Mouse (Mus musculus) erythroblast, adult 5-6 weeks (primary cell): ENCODE data around the gene Thumpd2. TPM values are rescaled to one million over a fixed set of nuclear protein-coding genes. Genes with fewer than 3 reads are reported as not detected.

ENCODE experiments used
- ATAC-seq: replicated peaks from 2 replicates; pipeline ENCODE4 v1.8.0; 2016; ENCODE audit warnings: moderate number of reproducible peaks, mild to moderate bottlenecking, moderate TSS enrichment, inconsistent platforms; ENCODE audit not compliant: poor library complexity, low FRiP score, severe bottlenecking
- total RNA-seq, 2 experiments: library from RNA; stranded (forward) in 1 of 2; stranded (reverse) in 1 of 2; fragments of 150-400 nt in 1 of 2; fragments of 200-764, 138-1000 nt in 1 of 2; gene quantifications; 2 replicates each; pipeline versions ENCODE4 v1.2.3 to v1.2.4; 2015 to 2017; ENCODE audit warnings: low replicate concordance in 2 of 2

Gene Thumpd2
- 3.3 and 3.6 TPM in 2 replicates for total RNA-seq (2015; ENCODE audit: low replicate concordance)
- total RNA-seq (2017; ENCODE audit: low replicate concordance): 1.4 and 2.5 TPM in 2 replicates

DNA sequence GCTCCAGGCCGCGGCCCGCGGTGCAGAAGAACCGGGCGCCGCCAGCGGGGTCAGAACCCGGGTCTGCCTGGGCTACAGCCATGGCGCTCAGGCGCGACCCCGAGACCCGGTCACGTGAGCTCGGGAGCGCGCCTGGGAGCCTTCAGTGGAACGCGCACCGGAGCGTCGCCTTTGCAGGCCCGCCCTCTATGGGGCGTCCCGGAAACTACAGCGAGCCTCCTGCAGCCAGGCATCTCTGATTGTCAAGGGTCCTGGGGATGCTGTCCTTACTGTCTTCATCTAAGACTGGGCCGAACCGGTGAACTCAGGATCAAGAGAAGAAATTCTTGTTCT lies at the start of gene Thumpd2:
Thumpd2 (minus strand) TSS at position 104 of the 333 bp plus-strand sequence.
- peak; percentile 92 for ATAC-seq

GRCm38 (mm10) chr17:81104237-81104636 lies 39.4 kb upstream of the Thumpd2 start:
- no peak for ATAC-seq

GRCm38 (mm10) chr17:81102866-81103265 lies 38.0 kb upstream of the Thumpd2 start:
- no peak for ATAC-seq

DNA sequence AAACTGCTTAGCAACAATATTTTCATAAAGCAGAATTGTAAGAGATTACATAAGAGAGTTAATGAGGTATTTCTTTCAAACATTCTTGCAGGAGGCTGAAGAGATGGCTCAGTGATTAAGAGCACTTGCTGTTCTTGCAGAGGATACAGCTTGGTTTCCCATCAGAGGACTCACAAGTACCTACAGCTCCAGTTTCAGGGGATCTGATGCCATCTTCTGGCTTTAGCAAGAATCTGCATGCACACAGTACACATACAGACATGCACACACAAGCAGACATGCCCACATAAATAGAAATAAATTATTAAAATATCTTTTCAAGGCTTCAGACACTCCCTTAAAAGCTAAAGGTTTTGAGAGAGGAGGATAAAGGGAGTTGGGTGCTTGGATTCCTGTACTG lies 33.6 kb upstream of the Thumpd2 start:
- ATAC-seq: no peak

GRCm38 (mm10) chr17:81096490-81096889 lies 31.6 kb upstream of the Thumpd2 start:
- ATAC-seq: no peak

DNA sequence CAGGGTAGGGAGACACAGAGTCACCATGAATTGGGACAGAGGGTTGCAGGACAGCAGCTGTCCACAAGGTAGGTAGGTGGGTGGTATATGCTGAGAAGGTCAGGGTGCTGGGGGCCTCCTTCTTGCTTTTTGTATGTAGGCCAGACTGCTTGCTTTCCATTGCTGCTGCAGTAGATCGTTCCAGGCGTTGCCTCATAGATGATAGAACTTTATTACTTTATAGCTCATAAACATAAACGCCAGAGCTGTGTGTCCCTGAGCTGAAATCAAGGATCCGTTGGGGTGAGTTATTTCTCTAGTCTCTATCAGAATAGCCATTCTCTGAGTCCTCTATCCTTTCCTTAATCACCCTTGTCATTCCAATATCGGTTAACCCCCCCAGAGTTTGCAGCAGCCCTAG lies 27.9 kb upstream of the Thumpd2 start:
- ATAC-seq: no peak

- no peak for ATAC-seq
Observed at GRCm38 (mm10) chr17:81088866-81089265, 24.0 kb upstream of the Thumpd2 start.

DNA sequence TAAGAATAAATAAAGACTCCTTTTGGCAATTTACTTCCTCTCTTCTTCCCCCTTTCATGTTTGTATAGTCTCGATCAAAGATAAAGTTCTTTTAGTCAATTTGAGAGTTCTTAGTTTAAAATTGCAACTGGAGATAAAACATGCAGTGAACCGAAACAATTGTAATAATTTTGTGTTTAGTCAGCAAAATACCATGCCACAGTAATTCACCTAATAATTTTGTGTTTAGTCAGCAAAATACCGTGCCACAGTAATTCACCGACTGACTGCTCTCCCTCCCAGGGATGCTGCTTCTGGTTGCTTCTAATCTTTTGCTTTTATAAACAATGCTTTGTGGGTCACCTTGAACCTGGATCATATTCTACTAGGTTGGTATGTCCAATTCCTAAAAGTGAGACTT lies 22.9 kb upstream of the Thumpd2 start:
- ATAC-seq: no peak

- ATAC-seq: peak; percentile 56
Observed at GRCm38 (mm10) chr17:81064279-81064978, 453 bp downstream of the Thumpd2 start.

GRCm38 (mm10) chr17:81063346-81063745 lies 1.5 kb downstream of the Thumpd2 start:
- no peak for ATAC-seq

DNA sequence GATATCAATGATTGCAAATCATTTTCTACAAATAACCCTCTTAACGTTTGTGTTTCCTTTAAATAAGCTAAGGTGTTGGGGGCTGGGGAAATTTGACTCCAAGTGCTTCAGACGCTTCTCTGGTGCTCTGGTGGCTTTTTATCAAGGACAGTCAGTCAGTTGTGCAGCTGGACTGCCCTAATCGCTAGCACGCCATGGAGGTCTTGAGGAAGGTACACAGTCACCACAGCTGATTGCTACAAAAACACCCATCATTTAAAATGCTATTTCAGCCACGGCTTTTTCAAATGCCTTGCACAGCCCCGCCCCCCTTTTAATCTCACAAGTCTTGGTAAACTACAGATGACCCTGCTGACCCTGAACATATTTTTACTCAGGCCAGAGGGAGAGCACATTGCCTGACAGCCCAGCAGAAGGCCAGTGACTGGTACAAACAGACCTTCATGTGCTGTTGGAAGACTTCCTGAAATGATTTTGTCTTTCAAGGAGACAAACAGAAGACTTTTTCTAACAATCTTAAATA lies 2.5 kb downstream of the Thumpd2 start:
- ATAC-seq: peak; percentile 40; the same call in 1 of the 2 replicates

GRCm38 (mm10) chr17:81056796-81057381 lies 8.0 kb downstream of the Thumpd2 start:
- ATAC-seq: no peak

GRCm38 (mm10) chr17:81056035-81056434 lies 8.8 kb downstream of the Thumpd2 start:
- ATAC-seq: no peak

DNA sequence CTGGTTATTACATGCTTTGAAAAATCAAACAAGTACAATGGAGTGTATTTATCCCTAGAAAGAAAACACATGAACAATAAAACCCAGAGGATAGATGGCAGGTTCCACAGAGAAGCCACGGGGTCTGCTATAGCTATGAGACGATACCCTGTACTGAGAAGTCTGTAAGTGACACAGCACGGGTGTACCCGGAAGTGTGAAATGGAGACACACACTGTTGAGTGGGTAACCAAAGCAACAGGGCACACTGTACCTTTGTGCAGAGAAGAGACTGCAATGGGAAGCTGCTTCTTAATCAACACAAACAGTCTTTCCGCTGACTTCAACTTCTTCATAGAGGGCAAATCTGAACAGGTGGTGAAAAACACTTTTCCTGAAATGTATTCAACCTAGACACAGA lies 9.4 kb downstream of the Thumpd2 start:
- ATAC-seq: no peak

GRCm38 (mm10) chr17:81053274-81053673 lies 11.6 kb downstream of the Thumpd2 start:
- peak; percentile 89 for ATAC-seq

DNA sequence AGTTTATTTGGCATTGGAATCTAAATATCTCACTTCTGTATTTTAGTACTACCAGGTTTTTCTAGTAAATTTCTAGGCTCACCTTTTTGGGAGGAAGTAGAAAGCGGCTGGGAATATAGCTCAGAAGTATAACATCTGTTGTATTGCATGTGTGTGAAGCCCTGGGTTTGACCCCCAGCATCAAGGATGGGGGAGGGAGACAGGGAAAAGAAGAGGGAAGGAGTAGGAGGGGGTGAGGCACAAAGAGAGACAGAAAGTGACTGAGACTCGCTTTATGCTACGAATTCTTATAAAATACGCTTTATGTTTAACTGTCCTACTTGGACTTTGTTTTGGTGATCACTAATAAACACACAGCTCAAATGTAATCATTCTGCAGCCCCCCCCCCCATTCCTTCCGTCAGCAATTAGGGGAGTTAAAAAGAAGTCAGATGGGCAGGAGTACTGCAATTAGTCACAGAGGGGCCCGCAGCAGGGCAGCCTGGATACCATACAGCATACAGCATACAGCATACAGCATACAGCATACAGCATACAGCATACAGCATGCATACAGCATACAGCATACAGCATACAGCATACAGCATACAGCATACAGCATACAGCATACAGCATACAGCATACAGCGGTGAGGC lies 16.8 kb downstream of the Thumpd2 start:
- ATAC-seq: no peak

DNA sequence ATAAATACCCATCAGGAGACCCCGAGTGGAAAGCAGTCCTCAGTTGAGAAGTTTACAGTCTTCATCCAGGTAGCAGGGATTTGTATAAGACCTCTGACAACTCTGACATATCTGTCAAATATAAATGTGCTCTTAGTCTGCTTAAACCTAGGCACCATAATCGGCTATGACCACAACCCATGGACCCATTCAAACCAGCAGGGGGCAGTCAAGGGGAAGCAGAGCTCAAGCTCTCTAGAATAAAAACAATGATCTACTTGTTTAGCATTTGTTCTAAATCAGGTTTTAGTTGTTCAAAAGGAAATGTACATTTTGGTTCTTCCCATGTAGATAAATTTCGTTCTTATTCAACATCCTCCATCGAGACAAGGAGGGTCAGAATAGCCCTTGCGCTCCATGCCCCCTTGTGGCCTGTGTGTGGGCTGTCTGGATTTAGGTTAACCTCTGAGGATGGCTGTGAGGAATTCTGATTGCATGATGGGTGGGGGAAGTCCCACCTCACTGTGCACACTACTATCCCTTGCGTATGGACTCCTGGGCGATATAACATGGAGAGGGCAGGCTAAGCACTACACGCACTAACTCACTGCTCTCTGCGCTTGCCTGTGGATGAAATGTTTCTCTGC lies 19.2 kb downstream of the Thumpd2 start:
- peak; percentile 71 for ATAC-seq

- no peak for ATAC-seq
Observed at GRCm38 (mm10) chr17:81045115-81045514, 19.8 kb downstream of the Thumpd2 start.

- ATAC-seq: no peak
Observed at GRCm38 (mm10) chr17:81044356-81044755, 20.5 kb downstream of the Thumpd2 start.

DNA sequence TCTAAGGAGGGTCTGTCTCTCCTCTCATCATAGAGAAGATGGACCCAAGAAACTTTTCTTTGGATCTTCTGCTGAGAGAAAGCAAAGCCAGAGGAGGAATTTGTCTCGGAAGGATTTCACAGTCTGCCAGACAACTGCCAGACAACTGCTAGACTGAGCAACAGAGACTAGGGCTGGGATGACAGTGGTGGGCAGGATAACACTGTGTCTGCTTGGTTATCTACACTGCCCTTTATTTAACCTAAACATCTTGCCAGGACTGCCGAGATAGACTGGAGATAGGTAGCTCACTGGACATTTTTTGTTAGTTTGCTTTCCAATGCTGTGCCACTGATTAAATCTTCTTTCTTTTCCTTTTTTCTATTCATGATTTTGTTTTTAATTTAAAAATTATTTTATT lies 23.2 kb downstream of the Thumpd2 start:
- 0 out of 2 replicates have a peak, but pooled peaks have one; percentile 15 for ATAC-seq
